Mouse (Mus musculus) midbrain, postnatal 0 days (tissue): Measurements from ENCODE around the gene Gm20696. TPM values are rescaled to one million over a fixed set of nuclear protein-coding genes. Genes with fewer than 3 reads are reported as not detected.

ENCODE experiments used
- ATAC-seq: fragments of 200-750 bp; cut with Nextera tagmentation; 2 replicates; pipeline ENCODE4 v1.8.0; 2017; ENCODE audit warnings: moderate number of reproducible peaks, mild to moderate bottlenecking, moderate TSS enrichment, moderate library complexity; ENCODE audit not compliant: low FRiP score
- DNase-seq: peaks from one replicate; pipeline ENCODE4 v3.0.0-alpha.2; 2015; ENCODE audit warnings: low spot score
- H3K27ac ChIP-seq: fragments of 300-500 bp; sonication (generic); 2 replicates; pipeline ENCODE4 v1.5.1; 2014; ENCODE audit warnings: low read depth, mild to moderate bottlenecking, low read length, mixed read lengths
- H3K27me3 ChIP-seq: fragments of 300-500 bp; sonication (generic); 2 replicates; pipeline ENCODE4 v1.6.1; 2014; ENCODE audit warnings: low read length, control low read depth, mixed read lengths; ENCODE audit not compliant: insufficient read depth
- H3K36me3 ChIP-seq: fragments of 300-500 bp; sonication (generic); 2 replicates; pipeline ENCODE4 v1.6.1; 2014; ENCODE audit warnings: low read length, control low read depth, mixed read lengths; ENCODE audit not compliant: insufficient read depth
- H3K4me1 ChIP-seq: fragments of 300-500 bp; sonication (generic); 2 replicates; pipeline ENCODE4 v1.6.1; 2014; ENCODE audit warnings: mild to moderate bottlenecking, control low read depth, antibody characterized with exemption, low read length, mixed read lengths; ENCODE audit not compliant: insufficient read depth
- H3K4me2 ChIP-seq: fragments of 300-500 bp; sonication (generic); 2 replicates; pipeline ENCODE4 v1.6.1; 2014; ENCODE audit warnings: low read depth, mild to moderate bottlenecking, low read length, mixed read lengths; ENCODE audit not compliant: poor library complexity, severe bottlenecking
- H3K4me3 ChIP-seq: fragments of 300-500 bp; sonication (generic); 2 replicates; pipeline ENCODE4 v1.5.1; 2014; ENCODE audit warnings: low read depth, mild to moderate bottlenecking, low read length, moderate library complexity
- H3K9ac ChIP-seq: fragments of 300-500 bp; sonication (generic); replicated peaks from 2 replicates; pipeline ENCODE4 v1.6.1; 2014; ENCODE audit warnings: mild to moderate bottlenecking, low read length, moderate library complexity, mixed read lengths; ENCODE audit not compliant: poor library complexity, severe bottlenecking
- H3K9me3 ChIP-seq: fragments of 300-500 bp; sonication (generic); 2 replicates; pipeline ENCODE4 v1.6.1; 2016; ENCODE audit warnings: low read length, control low read depth
- CTCF ChIP-seq: IDR thresholded peaks from 2 replicates; pipeline ENCODE4 v1.5.1; 2016; ENCODE audit warnings: antibody characterized with exemption, mild to moderate bottlenecking
- WGBS: fragments of 180-500 bp; shearing (Covaris S2); extraction: QIAGEN DNeasy Blood & Tissue Kit; methylation state at CpG from one replicate; pipeline ENCODE4 v1.1.7; 2014; 5-methylcytosine and 5-hydroxymethylcytosine counted together
- polyA plus RNA-seq: library from polyadenylated mRNA; unstranded; fragments of >200 nt; fragmentation: Nextera tagmentation; extraction: Ambion mirVana; gene quantifications from 2 replicates; pipeline ENCODE4 v1.2.1, GENCODE M21; 2015
- total RNA-seq: library from RNA; depleted of rRNA; stranded (reverse); fragments of >200 nt; gene quantifications from 2 replicates; pipeline ENCODE4 v1.2.3, GENCODE M21; 2014

The Gm20696 gene
- total and polyA plus RNA-seq, 2 experiments from 2014 or later = 1.1 to 2.9 TPM

- no peak overlapping the region for H3K27ac ChIP-seq
- peaks cover 6% of the 10 kb centered on the region; the same call in 1 of the 2 replicates for H3K4me1 ChIP-seq
- no peaks in the 10 kb centered on the region for H3K9me3 ChIP-seq
- H3K9ac ChIP-seq = no peak overlapping the region
- 79% methylated on average over 8 of the region's 8 CpGs for WGBS
- H3K4me3 ChIP-seq = no peak overlapping the region
- H3K4me2 ChIP-seq = no peak overlapping the region; the same call in 1 of the 2 replicates
- ATAC-seq (no peak), DNase-seq (no peak)
- no peaks in the 10 kb centered on the region for H3K36me3 ChIP-seq
- no peak for TF ChIP-seq CTCF
- no peaks in the 10 kb centered on the region for H3K27me3 ChIP-seq
Observed at GRCm38 (mm10) chr6:99376721-99377120, 289.9 kb downstream of the Gm20696 start.

- no peak for DNase-seq
- H3K4me2 ChIP-seq = no peak overlapping the region
Observed at GRCm38 (mm10) chr6:99375865-99376264, 290.7 kb downstream of the Gm20696 start.

GRCm38 (mm10) chr6:99375376-99375775 lies 291.2 kb downstream of the Gm20696 start:
- no peak for DNase-seq
- Histone ChIP-seq H3K4me1 (peaks cover 6% of the 10 kb centered on the region; the same call in 1 of the 2 replicates), H3K4me2 (no peak overlapping the region), H3K27ac (no peak overlapping the region), H3K36me3 (no peaks in the 10 kb centered on the region), H3K9me3 (no peaks in the 10 kb centered on the region), H3K9ac (no peak overlapping the region), H3K27me3 (no peaks in the 10 kb centered on the region), H3K4me3 (no peak overlapping the region)
- TF ChIP-seq CTCF = 0 out of 2 replicates have a peak, but pooled peaks have one; percentile 6
- no peak for ATAC-seq
- WGBS = 87% methylated on average over 4 of the region's 4 CpGs

More at GRCm38 (mm10) chr6:99375865-99376264, 290.7 kb downstream of the Gm20696 start:
- ATAC-seq = no peak
- peaks cover 6% of the 10 kb centered on the region; the same call in 1 of the 2 replicates for H3K4me1 ChIP-seq
- H3K9ac ChIP-seq = no peak overlapping the region
- no peak overlapping the region for H3K27ac ChIP-seq
- TF ChIP-seq CTCF = no peak
- no peaks in the 10 kb centered on the region for H3K27me3 ChIP-seq
- H3K36me3 ChIP-seq = no peaks in the 10 kb centered on the region
- no peaks in the 10 kb centered on the region for H3K9me3 ChIP-seq
- no peak overlapping the region for H3K4me3 ChIP-seq
- 57% methylated on average over 6 of the region's 6 CpGs for WGBS

- H3K27me3 ChIP-seq = no peaks in the 10 kb centered on the region
- H3K9ac ChIP-seq = no peak overlapping the region
- peaks cover 6% of the 10 kb centered on the region; the same call in 1 of the 2 replicates for H3K4me1 ChIP-seq
- no peak overlapping the region for H3K4me2 ChIP-seq
- H3K27ac ChIP-seq = no peak overlapping the region
- 65% methylated on average over 19 of the region's 19 CpGs for WGBS
- no peak overlapping the region for H3K4me3 ChIP-seq
- no peak for DNase-seq
- no peak for TF ChIP-seq CTCF
- H3K9me3 ChIP-seq = no peaks in the 10 kb centered on the region
- ATAC-seq = no peak
- no peaks in the 10 kb centered on the region for H3K36me3 ChIP-seq
Observed at GRCm38 (mm10) chr6:99374448-99375271, 291.9 kb downstream of the Gm20696 start.

- no peak for ATAC-seq
- Histone ChIP-seq H3K36me3 (no peaks in the 10 kb centered on the region), H3K9ac (no peak overlapping the region), H3K27ac (no peak overlapping the region), H3K4me3 (no peak overlapping the region), H3K9me3 (no peaks in the 10 kb centered on the region), H3K4me2 (no peak overlapping the region), H3K27me3 (no peaks in the 10 kb centered on the region), H3K4me1 (peaks cover 6% of the 10 kb centered on the region; the same call in 1 of the 2 replicates)
- TF ChIP-seq CTCF = no peak
- 94% methylated on average over 5 of the region's 5 CpGs for WGBS
- no peak for DNase-seq
Observed at GRCm38 (mm10) chr6:99372427-99372826, 294.2 kb downstream of the Gm20696 start.

GRCm38 (mm10) chr6:99372016-99372415 lies 294.6 kb downstream of the Gm20696 start:
- WGBS = 91% methylated on average over 6 of the region's 6 CpGs
- H3K4me1 ChIP-seq = peaks cover 3% of the 10 kb centered on the region; the same call in 1 of the 2 replicates
- H3K4me2 ChIP-seq = no peak overlapping the region
- no peak overlapping the region for H3K9ac ChIP-seq
- H3K4me3 ChIP-seq = no peak overlapping the region
- no peak overlapping the region for H3K27ac ChIP-seq
- H3K9me3 ChIP-seq = no peaks in the 10 kb centered on the region
- no peaks in the 10 kb centered on the region for H3K27me3 ChIP-seq
- no peaks in the 10 kb centered on the region for H3K36me3 ChIP-seq
- no peak for DNase-seq
- no peak for TF ChIP-seq CTCF
- ATAC-seq = no peak
